Mouse (Mus musculus) neural tube, embryonic 10.5 days (tissue): Measurements from ENCODE around the gene Fry.

Source experiments
- DNase-seq: peaks from one replicate; pipeline ENCODE4 v3.0.0-alpha.2; 2017; ENCODE audit warnings: low spot score; ENCODE audit errors: extremely low spot score

Gene Fry

GRCm38 (mm10) chr5:150265953-150266352 lies 147.5 kb downstream of the Fry start:
- DNase-seq: no peak

- no peak for DNase-seq
Measured at GRCm38 (mm10) chr5:150268261-150268660, 149.8 kb downstream of the Fry start.

- DNase-seq: no peak
Measured at GRCm38 (mm10) chr5:150270468-150270867, 152.0 kb downstream of the Fry start.

GRCm38 (mm10) chr5:150272173-150272572 lies 153.7 kb downstream of the Fry start:
- no peak for DNase-seq

GRCm38 (mm10) chr5:150275314-150275713 lies 156.9 kb downstream of the Fry start:
- no peak for DNase-seq

GRCm38 (mm10) chr5:150276611-150277010 lies 158.2 kb downstream of the Fry start:
- DNase-seq: no peak

- no peak for DNase-seq
Measured at GRCm38 (mm10) chr5:150279387-150279786, 160.9 kb downstream of the Fry start.

- DNase-seq: no peak
Measured at GRCm38 (mm10) chr5:150281084-150281483, 162.6 kb downstream of the Fry start.

GRCm38 (mm10) chr5:150282091-150282490 lies 163.6 kb downstream of the Fry start:
- DNase-seq: no peak

GRCm38 (mm10) chr5:150287949-150288348 lies 169.5 kb downstream of the Fry start:
- no peak for DNase-seq

GRCm38 (mm10) chr5:150289611-150290010 lies 171.2 kb downstream of the Fry start:
- DNase-seq: no peak

- DNase-seq: no peak
Measured at GRCm38 (mm10) chr5:150290494-150291199, 172.2 kb downstream of the Fry start.

GRCm38 (mm10) chr5:150291216-150291615 lies 172.8 kb downstream of the Fry start:
- DNase-seq: no peak

GRCm38 (mm10) chr5:150292186-150292585 lies 173.7 kb downstream of the Fry start:
- DNase-seq: no peak

- no peak for DNase-seq
Measured at GRCm38 (mm10) chr5:150294306-150294705, 175.9 kb downstream of the Fry start.

- no peak for DNase-seq
Measured at GRCm38 (mm10) chr5:150295096-150295495, 176.7 kb downstream of the Fry start.

GRCm38 (mm10) chr5:150298969-150299368 lies 180.5 kb downstream of the Fry start:
- no peak for DNase-seq

- DNase-seq: no peak
Measured at GRCm38 (mm10) chr5:150302123-150302522, 183.7 kb downstream of the Fry start.

GRCm38 (mm10) chr5:150302996-150303395 lies 184.6 kb downstream of the Fry start:
- no peak for DNase-seq

GRCm38 (mm10) chr5:150306497-150306896 lies 188.1 kb downstream of the Fry start:
- DNase-seq: no peak

- no peak for DNase-seq
Measured at GRCm38 (mm10) chr5:150313229-150313628, 194.8 kb downstream of the Fry start.

GRCm38 (mm10) chr5:150314582-150314981 lies 196.1 kb downstream of the Fry start:
- DNase-seq: no peak

- DNase-seq: no peak
Measured at GRCm38 (mm10) chr5:150325411-150325810, 207.0 kb downstream of the Fry start.

- no peak for DNase-seq
Measured at GRCm38 (mm10) chr5:150328686-150329085, 210.2 kb downstream of the Fry start.
